Mouse (Mus musculus) frontal cortex, postnatal 10 days (tissue): Measurements from ENCODE around the gene Nck1.
A peak's percentile ranks its signal among the peaks of the same experiment; 100 is the strongest.

Experiments used
- DNase-seq, 2 experiments: peaks; one replicate each; pipeline ENCODE4 v3.0.0; 2022; ENCODE audit warnings: low spot score in 2 of 2, mixed read lengths in 1 of 2

Nck1 gene

DNA sequence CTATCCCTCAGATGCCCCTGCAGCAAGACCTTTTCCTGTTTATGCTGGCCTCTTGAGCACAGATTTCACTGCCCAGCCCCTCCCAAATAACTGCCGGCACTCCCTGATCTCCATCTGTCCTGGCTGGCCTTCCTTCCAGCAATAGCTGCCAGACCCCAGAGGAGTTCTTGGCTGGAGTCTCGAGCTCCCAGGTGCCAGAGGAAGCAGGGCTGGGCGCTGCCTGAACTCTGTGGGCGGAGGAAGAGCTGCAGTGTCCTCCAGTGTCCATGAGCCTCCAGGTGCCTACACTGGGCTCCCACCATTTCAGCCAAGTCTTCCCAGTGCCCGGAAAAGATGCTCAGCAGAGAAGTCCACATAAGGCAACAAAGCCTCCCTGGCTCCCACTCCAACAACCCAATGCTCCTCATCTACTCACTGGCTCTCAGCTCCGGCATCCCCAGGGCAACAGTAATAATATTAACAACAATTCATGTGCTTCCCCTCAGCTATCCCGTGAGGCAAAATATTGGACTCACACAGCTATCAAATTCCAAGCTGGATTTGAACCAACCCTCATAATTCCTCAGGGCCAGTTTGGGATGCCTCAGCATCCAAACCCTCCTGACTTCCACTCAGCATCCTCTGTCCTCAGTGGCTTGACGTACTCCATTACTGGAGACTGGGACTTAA, 74.9 kb downstream of the Nck1 start:
- no peak for DNase-seq

DNA sequence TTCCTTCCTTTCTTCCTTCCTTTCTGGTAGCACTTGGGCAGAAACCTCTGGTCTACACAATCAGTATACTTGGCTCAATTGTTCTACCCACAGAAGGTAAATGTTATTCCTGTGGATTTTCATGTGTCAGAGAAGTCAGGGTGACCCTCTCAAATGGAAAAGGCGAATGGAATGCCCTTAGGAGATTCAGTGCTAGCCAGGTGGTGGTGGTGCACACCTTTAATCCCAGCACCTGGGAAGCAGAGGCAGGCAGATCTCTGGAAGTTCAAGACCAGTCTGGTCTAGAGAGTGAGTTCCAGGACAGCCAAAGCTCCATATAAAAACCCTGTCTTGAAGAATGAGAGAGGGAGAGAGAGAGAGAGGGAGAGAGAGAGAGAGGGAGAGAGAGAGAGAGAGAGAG, 75.7 kb downstream of the Nck1 start:
- DNase-seq, result no peak

DNA sequence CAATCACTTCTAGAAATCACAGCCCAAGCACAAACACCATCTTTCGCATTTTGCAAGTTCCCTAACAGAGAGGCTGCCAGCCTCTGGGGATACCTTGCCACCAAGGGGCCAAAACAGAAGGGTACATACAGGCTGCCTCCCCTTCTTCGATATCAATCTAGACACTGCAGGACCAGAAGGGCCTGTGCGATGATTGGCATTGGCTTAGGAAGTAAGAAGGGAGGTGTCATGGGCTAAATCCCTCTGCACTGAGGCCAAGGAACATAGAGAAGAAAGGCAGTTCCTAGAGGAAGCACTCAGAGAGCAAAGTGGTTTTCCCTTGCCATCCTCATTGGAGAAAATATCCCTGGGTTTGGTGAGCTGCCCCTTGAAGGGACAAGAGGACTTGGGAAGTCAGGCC, 76.3 kb downstream of the Nck1 start:
- no peak for DNase-seq

DNA sequence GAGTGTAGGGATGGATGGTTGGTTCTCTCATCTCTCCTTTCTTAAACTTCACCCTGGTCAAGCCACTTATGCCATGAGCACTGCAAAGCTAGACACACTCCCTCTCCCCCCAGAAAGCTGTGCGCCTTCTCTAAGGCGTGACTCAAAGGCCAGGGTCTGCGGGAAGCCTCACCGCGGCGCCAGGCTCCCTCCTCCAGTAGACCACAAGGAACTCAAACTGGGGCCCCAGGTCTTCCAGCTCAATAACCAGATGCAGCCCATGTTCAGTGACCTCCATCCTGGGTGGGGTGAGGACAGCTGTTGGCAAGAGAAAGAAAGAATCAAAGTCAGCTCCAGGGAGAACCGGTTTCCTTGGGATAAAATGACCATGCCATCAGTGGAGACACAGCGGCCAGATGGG, 77.8 kb downstream of the Nck1 start:
- no peak for DNase-seq

- DNase-seq, result no peak
These were observed 78.3 kb downstream of the Nck1 start for GRCm38 (mm10) chr9:100467653-100468052.

DNA sequence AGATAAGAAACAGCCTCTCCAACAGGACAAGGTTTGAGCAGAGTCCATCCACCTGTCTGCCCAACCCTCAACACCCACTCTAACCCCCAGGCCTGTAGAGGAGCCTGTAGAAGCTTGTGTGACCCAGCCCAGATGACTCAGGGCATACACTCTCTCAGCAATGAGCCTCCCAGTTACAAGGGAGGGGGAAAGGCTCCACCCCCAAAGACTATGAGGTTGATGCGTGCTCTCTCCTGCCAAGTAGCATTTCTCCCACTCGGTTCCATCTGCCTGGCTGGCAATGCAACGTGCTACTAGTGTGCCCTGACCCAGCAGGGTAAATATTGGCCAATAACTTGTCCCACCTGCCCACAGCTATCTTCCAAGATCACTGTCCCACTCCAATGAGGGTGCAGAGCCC, 79.2 kb downstream of the Nck1 start:
- no peak for DNase-seq

DNA sequence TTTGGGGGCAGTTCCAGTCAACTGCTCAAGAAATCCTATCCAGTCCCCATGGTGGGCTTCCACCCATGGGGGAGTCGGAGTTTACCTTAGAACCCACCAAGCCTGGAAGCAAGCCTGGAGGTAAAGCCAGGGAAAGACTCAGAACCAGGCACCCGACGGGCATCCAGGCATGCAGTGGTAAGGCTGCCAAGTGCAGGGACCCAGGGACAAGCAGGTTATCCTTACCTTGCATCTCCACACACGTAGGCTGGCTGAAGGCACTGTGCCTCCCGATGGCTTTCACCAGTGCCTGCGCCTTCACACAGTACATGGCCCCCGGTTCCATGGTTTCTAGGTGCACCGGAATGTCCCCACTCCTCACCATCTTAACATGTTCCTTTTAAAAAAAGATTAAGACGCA, 79.9 kb downstream of the Nck1 start:
- DNase-seq, result no peak

DNA sequence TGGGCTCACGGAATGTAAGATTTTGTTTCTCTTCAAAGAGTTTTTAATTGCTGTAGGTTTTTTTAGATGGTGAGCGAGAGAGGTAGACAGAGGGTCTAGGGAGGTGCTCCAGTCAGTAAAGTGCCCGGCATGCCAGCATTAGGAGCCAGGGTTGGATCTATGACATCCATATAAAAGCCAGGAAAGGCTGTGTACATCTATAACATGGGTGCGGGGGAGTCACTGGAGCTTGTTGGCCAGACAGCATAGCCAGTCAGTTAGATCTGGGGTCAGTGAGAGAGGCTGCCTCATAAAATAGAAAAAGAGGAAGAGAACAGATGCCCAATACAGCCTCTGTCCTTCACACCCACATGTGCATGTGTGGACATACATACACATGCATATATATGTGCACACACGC, 80.6 kb downstream of the Nck1 start:
- no peak for DNase-seq

DNA sequence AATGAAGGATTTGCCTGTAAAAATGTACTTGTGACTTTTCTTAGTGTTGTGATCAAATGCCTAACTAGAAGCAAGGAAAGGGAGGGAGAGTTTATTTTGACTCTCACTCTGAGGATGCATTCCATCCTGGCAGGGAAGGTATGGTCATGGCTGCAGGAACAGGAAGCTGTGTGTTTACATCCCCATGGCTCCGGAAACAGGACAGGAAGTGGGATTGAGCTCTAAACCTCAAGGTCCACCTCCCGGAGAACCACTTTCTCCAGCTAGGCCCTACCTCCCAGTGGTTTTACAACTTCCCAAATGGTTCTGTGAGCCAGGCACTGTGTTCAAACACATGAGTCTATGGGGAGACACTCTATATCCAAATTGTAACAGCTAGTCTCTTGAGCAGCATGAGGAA, 82.2 kb downstream of the Nck1 start:
- DNase-seq, result no peak

- no peak for DNase-seq
These were observed 83.8 kb downstream of the Nck1 start for GRCm38 (mm10) chr9:100462098-100462497.

- no peak for DNase-seq
These were observed 84.3 kb downstream of the Nck1 start for GRCm38 (mm10) chr9:100461671-100462070.

DNA sequence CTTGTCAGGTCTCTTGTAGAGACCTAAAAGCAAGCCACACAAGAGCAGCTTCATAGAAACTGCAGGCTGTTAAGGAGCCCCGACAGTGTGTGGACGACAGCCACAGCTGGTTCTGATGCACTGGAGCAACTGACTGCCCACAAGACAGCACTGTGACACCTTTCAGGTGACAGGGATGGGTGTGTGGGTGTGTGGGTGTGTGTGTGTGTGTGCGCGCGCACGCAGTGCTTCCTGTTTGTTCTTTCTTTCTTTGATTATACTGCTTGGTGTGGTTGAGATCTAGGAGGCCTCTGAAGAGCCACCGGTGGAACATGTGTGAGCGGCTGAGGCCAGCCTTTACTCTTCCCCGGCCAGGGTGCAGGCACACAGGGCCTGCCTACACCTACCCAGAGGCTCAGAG, 85.7 kb downstream of the Nck1 start:
- DNase-seq, result no peak

DNA sequence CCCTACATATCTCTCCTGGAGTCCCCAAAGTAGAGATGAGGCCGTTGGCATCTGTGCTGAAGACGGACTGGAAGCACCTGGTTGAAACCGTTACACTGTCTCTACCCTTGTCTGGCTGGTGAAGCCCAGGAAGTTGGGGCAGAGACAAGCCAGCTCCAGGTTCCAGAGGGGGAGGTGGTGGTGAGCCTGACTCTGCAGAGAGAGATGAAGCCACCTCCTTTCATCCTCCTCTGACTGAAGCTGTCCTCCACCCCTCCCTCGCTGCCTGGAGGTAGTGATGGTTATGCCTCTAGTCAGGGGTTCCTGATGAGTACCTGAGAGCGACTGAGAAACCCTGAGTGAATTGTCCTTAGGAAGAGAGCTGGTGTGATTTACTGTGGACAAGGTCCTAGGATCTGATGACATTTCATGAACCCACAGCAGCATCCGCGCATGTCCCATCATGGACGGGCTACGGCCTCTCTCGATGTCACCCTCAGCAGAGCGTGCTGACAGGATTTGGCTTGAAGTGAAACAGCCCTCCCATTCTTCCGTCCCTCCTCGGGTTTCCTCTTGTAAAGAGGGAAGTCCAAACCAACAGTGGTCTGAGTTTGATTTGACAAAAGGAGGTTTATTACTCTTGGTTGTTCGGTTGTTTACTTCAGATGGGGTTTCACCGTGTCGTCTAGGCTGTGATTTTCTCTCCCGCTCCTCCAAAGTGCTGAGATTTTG, 87.8 kb downstream of the Nck1 start:
- DNase-seq, result no peak

- no peak for DNase-seq
These were observed 91.3 kb downstream of the Nck1 start for GRCm38 (mm10) chr9:100454664-100454993.

GRCm38 (mm10) chr9:100453944-100454663, 91.8 kb downstream of the Nck1 start:
- DNase-seq, result peak; percentile 21 to 76

DNA sequence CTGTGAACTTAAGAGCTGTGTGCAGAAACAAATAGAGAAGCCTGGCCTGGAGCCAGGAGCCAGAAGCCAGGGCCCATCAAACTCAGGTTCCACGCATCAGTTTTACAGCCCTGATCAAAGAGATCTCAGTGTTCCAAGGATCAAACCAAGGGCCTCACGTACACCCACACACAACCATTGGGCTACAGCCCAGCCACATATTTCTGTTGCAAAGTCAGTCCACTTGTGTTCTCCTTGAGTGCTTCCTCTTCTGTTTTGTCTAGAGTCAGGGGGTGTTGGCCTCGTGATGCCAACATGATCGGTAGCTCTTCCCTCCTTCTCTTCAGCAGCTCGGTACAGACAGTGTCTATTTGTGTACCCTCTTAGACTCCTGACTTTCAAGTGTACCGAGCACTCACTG, 93.5 kb downstream of the Nck1 start:
- DNase-seq, result no peak

GRCm38 (mm10) chr9:100446059-100446686, 99.8 kb downstream of the Nck1 start:
- peak; percentile 24 to 81 for DNase-seq
